Mouse (Mus musculus): ENCODE results near the gene Slc30a2.

Slc30a2 gene

GRCm38 (mm10) chr4:134401181-134401661 lies 58.2 kb downstream of the Slc30a2 start:
- no peak for DNase-seq (ENCODE audit: low read depth)

DNA sequence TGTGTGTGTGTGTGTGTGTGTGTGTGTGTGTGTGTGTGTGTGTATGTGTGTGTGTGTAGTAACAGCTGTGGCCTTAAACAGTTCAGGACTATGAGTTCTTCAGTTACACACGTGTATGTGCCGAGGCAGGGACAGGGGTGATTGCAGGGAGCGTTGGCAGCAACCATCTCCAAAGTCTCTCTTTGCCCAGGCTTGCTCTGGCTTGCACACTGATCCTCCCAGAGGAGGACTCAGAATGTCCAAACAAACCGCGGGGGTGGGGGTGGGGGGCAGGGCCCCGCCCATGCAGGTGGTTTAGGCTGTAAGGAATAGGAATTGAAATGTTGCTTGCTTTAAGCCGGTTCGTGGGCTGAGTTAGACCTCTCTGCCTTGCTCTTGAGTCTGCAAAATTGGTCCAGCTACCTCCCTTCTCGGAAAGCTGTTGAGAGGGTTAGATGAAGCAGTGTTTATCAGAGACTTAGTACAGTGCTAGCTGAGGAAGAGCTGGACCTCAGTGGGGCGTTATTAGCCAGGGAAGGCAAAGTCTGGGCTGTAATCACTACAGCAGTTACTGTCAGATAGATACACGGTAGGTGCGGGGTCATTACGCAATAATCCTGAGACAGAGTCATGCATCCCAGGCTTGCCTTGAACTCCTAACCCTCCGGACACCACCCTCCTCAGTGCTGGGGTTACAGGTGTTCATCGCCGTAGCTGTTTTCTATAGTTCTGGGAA lies 59.0 kb downstream of the Slc30a2 start:
- DNase-seq (ENCODE audit: low read depth): no peak

DNA sequence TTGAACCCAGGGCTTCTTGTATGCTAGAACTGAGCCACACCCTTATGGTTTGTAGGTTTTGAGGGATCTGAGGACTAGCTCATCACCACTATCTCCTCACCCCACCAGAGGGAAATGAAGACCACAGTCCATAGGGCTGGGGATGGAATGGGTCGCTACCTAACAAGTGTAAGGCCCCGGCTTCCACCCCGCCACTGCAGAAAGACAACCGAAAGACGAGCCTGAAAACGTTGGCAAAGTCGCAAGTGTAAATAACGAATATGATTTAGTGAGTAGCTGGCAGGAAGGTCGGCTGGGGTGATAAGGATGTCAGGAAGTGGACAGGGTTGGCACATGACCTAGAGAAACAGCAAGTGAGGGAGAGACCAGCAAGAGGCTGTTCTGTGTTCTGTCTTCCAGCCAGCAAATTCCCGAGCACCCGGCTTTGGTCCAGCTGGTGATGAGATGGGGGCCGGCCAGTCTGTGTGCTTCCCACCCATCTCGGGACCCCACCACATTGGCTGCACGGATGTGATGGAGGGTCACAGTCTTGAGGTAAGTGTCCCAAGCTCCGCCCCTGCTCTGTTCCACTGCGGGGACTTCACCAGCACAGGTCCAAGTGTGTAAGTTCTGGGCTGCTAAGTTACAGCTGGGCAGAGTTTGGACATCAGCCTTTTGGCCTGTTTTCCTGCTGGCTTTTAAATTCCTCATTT lies 59.7 kb downstream of the Slc30a2 start:
- peak; percentile 50 for DNase-seq (ENCODE audit: low read depth)

DNA sequence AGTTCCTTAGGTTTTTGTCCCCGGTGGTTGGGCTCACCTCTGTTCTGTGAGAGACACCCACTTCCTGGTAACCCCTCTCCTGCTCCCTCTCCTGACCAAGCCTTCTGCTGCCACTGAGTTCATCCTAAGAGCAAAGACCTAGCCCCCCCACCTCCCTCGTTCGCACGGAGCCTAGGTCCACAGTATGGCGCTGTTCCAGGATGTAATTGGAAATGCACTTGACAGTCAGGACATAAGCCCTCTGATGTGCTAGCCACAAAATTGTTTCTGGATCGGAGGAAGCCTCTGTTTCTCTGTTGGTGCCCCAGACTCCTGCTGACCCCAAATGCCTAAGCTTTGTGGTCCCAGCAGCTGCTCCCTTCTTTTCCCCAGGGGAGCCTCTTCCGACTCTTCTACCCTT lies 60.7 kb downstream of the Slc30a2 start:
- DNase-seq (ENCODE audit: low read depth): no peak
